Mouse (Mus musculus) heart, adult 11 months (tissue): ENCODE results near the gene Hist2h3c1.

Experiments used
- DNase-seq: peaks from one replicate; pipeline ENCODE4 v3.0.0; 2022

The Hist2h3c1 gene

GRCm38 (mm10) chr3:96236834-96237334 is 9.6 kb upstream of the Hist2h3c1 start:
- DNase-seq, result peak; percentile 82

GRCm38 (mm10) chr3:96237335-96237903 is 9.1 kb upstream of the Hist2h3c1 start:
- DNase-seq, result peak; percentile 87

GRCm38 (mm10) chr3:96237904-96238511 is 8.5 kb upstream of the Hist2h3c1 start:
- peak; percentile 79 for DNase-seq

- DNase-seq, result peak; percentile 99
Measured at GRCm38 (mm10) chr3:96238954-96239793, 7.3 kb upstream of the Hist2h3c1 start, which contains the start of gene Hist2h3c2. Gene Hist2h3c2 (minus strand): TSS chr3:96239127.

- DNase-seq, result peak; percentile 100
Measured at GRCm38 (mm10) chr3:96239949-96240798, 6.3 kb upstream of the Hist2h3c1 start, which contains the start of gene Hist2h2aa2. Gene Hist2h2aa2 (minus strand): TSS chr3:96240276.

GRCm38 (mm10) chr3:96240799-96241197 is 5.7 kb upstream of the Hist2h3c1 start:
- peak; percentile 76 for DNase-seq

- DNase-seq, result peak; percentile 88
Measured at GRCm38 (mm10) chr3:96243921-96244572, 2.4 kb upstream of the Hist2h3c1 start.

- DNase-seq, result peak; percentile 100
Measured at GRCm38 (mm10) chr3:96245003-96245886, 1.2 kb upstream of the Hist2h3c1 start, which contains the start of gene Hist2h2aa1. Gene Hist2h2aa1 (plus strand): TSS chr3:96245497.

GRCm38 (mm10) chr3:96246018-96246417 is 467 bp upstream of the Hist2h3c1 start:
- DNase-seq, result peak; percentile 89

- DNase-seq, result peak; percentile 82
Measured at GRCm38 (mm10) chr3:96247356-96248140, 1.1 kb downstream of the Hist2h3c1 start.

GRCm38 (mm10) chr3:96248141-96249033 is 1.9 kb downstream of the Hist2h3c1 start:
- peak; percentile 74 for DNase-seq

GRCm38 (mm10) chr3:96249034-96249345 is 2.5 kb downstream of the Hist2h3c1 start:
- DNase-seq, result peak; percentile 86

GRCm38 (mm10) chr3:96250890-96251289 is 4.4 kb downstream of the Hist2h3c1 start:
- DNase-seq, result peak; percentile 83

- peak; percentile 81 for DNase-seq
Measured at GRCm38 (mm10) chr3:96251787-96252186, 5.3 kb downstream of the Hist2h3c1 start.

GRCm38 (mm10) chr3:96254683-96255355 is 8.3 kb downstream of the Hist2h3c1 start:
- DNase-seq, result peak; percentile 79

- no peak for DNase-seq
Measured at GRCm38 (mm10) chr3:96255926-96256593, 9.6 kb downstream of the Hist2h3c1 start.

- no peak for DNase-seq
Measured at GRCm38 (mm10) chr3:96257190-96257589, 10.7 kb downstream of the Hist2h3c1 start.

GRCm38 (mm10) chr3:96260220-96260619 is 13.7 kb downstream of the Hist2h3c1 start:
- peak; percentile 91 for DNase-seq
